Mouse (Mus musculus): ENCODE results near the gene Cdc42se2. TPM values are rescaled to one million over a fixed set of nuclear protein-coding genes. Genes with fewer than 3 reads are reported as not detected.

Cdc42se2 gene
- polyA plus RNA-seq (2016; fragmentation: Nextera tagmentation; extraction: Ambion mirVana), result 228 and 237 TPM in 2 replicates

DNA sequence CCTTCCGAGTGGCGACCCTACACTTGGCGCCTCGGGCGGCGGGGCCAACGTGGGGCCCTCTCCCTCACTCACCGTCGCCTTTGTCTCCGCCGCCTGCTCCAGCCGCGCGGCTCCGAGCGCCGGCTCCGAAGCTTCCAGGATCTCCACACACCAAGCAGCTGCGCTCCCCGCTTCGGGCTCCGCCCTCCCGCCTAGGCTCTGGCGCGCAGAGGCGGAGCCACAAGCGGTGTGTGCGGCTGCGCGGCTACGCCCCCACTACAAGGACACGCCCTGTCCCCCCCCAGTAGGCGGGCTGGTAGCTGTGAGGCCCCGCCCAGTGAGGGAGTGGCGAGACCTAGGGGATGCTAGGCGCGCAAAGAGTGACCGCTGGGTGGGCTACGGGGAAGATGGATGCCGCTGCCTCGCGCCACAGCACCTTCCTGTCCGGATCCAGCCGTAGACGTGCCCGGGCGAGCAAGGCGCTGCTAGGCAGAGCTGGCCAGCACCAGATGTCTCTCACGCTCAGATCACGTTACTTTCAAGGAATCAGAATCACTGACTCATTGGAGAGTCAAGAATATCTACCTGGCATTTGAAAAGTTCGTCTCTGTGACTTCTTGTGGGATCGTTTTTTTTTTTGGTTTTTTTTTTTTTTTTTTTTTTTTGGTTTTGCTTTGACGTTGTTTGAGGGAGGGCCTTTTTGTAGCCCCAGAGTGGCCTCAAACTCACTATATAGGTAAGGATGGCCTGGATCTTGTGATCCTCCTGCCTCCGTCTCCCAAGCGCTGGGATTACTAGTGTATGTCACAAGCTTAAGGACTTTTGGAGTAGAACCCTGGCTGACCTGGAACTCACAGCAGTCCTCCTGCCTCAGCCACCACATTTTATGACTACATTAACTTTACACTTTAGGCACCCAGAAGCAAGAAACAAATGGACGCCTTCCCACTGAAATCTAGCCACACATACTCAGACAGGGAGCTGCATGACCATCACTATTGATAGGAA is at the start of gene Cdc42se2:
Gene Cdc42se2, minus strand, starts transcription at position 188 of the 987 bp plus-strand sequence.
- Histone ChIP-seq H3K4me3 (replicated peaks) (peak within 1 kb of the TSS; percentile 91), H3K4me1 (peaks cover 32% of the 10 kb centered on the region), H3K9ac (peak within 1 kb of the TSS; percentile 97), H3K36me3 (replicated peaks) (no peaks in the 10 kb centered on the region), H3K9me3 (no peaks in the 10 kb centered on the region), H3K4me2 (peak within 1 kb of the TSS; percentile 59), H3K27ac (peak within 1 kb of the TSS; percentile 99), H3K27me3 (no peaks in the 10 kb centered on the region)
- peak; percentile 99 for ATAC-seq (ENCODE audit: low FRiP score)
- WGBS, result 3% methylated on average over 54 of the region's 56 CpGs

DNA sequence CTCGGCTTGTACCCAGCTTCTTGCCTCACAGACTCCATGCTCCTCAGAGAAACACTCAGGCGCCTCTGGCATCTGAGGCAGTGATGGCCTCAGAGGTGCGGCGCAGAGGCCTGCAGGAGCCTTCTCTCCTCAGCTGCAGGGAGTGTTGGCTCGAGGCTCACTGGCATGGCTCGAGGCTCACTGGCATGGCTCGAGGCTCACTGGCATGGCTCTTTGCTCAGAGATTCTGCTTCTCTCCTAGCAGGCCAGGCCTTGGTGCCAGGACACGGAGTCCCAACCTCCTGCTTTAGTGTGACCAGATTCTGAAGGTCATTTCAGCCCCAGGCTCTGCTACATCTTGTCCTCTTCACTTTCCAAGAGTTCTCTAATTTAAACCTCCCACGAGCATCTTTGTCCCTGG is 48.6 kb upstream of the Cdc42se2 start:
- H3K4me3 ChIP-seq (replicated peaks), result no peak overlapping the region
- no peaks in the 10 kb centered on the region for H3K4me1 ChIP-seq
- H3K9me3 ChIP-seq, result 0 out of 2 replicates have a peak, but pooled peaks cover 7% of the 10 kb centered on the region
- WGBS, result 85% methylated on average over 9 of the region's 9 CpGs
- no peak overlapping the region for H3K9ac ChIP-seq
- no peak for ATAC-seq (ENCODE audit: low FRiP score)
- H3K27me3 ChIP-seq, result no peaks in the 10 kb centered on the region
- no peak overlapping the region for H3K27ac ChIP-seq
- H3K4me2 ChIP-seq, result no peak overlapping the region
- no peaks in the 10 kb centered on the region for H3K36me3 ChIP-seq (replicated peaks)

DNA sequence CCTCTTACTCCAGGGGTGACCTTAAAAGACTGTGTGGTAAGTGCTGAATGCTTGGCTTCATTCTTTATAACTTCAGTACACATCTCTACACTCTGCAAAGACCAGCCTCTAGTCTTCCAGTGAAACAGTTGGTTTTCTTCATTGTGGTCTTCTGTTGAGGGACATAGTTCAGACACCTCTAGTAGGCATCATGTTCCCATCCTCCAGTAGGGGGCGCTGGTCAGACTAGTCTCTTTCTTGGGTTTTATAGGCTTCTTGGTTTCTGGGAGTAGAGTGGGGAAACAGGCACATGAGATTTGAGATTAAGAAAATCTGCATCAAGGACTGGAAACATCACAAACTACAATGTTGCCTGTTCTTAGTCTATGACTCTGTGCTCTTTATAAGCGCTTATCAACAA is 47.1 kb upstream of the Cdc42se2 start:
- Histone ChIP-seq H3K27me3 (no peaks in the 10 kb centered on the region), H3K9me3 (0 out of 2 replicates have a peak, but pooled peaks cover 5% of the 10 kb centered on the region), H3K4me3 (replicated peaks) (no peak overlapping the region), H3K4me2 (no peak overlapping the region), H3K27ac (no peak overlapping the region), H3K9ac (no peak overlapping the region), H3K4me1 (no peaks in the 10 kb centered on the region), H3K36me3 (replicated peaks) (no peaks in the 10 kb centered on the region)
- no peak for ATAC-seq (ENCODE audit: low FRiP score)
- 51% methylated on average over 2 of the region's 2 CpGs for WGBS

DNA sequence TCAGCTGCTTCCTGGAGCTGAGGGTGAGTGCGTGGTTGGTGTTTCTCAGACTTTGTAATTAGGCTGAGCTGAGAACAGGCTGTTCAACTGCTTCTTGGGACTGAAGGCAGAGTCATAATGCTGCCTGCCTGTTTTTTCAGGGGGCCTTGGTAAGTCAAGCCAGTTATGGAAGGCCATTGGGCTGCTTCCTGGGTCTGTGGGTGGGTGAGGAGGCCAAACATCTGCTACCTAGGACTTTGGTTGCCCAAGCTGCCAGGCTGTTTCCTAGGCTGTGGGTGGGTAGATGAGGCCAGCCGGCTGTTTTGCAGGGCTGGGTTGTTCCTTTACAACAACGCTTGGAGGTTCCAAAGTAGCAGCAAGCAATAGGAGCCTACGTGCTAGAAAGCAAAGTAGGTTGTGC is 46.4 kb upstream of the Cdc42se2 start:
- Histone ChIP-seq H3K9ac (no peak overlapping the region), H3K27ac (no peak overlapping the region), H3K4me2 (no peak overlapping the region), H3K27me3 (no peaks in the 10 kb centered on the region), H3K9me3 (0 out of 2 replicates have a peak, but pooled peaks cover 4% of the 10 kb centered on the region), H3K4me3 (replicated peaks) (no peak overlapping the region), H3K4me1 (no peaks in the 10 kb centered on the region), H3K36me3 (replicated peaks) (no peaks in the 10 kb centered on the region)
- 91% methylated on average over 4 of the region's 4 CpGs for WGBS
- ATAC-seq (ENCODE audit: low FRiP score), result no peak

DNA sequence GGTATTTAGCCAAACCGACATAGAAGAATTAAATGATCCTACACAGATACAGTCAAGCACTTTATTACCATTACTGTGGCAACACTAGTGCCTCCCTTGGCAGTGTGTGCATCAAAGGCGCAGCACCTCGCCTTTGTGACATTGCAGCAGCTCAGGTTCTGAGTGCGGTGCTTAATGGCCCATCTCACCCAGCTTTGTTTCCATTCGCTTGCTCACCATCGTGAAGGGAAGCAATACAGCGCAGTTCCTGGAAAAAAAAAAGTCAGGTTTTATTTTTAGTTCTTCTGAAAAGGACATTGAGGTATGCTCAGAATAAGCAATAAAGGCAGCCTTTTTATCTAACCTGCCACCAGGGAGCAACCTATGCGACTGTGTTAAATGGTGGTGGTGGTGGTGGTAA is 39.3 kb upstream of the Cdc42se2 start:
- Histone ChIP-seq H3K4me2 (no peak overlapping the region), H3K9ac (no peak overlapping the region), H3K27me3 (no peaks in the 10 kb centered on the region), H3K36me3 (replicated peaks) (no peaks in the 10 kb centered on the region), H3K27ac (no peak overlapping the region), H3K4me1 (no peaks in the 10 kb centered on the region), H3K4me3 (replicated peaks) (no peak overlapping the region), H3K9me3 (0 out of 2 replicates have a peak, but pooled peaks cover 4% of the 10 kb centered on the region)
- 90% methylated on average over 8 of the region's 8 CpGs for WGBS
- no peak for ATAC-seq (ENCODE audit: low FRiP score)

DNA sequence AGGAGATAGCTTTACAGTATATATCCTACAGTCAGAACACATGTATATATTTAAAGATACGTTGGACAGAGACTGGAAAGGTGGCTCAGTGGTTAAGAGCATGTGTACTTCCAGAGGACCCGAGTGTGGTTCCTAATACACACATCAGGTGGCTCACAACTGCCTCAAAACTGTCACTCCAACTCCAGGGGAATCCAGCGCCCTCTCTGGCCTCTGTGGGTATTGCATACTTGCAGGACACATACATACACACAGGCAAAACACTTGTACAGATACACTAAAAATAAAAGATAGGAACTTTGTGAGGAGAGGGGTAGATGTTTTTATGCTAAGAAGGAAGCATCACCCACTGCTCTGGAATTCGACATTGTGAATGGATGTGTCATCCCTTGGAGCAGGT is 38.3 kb upstream of the Cdc42se2 start:
- Histone ChIP-seq H3K4me1 (peaks cover 1% of the 10 kb centered on the region; the same call in 1 of the 2 replicates), H3K27me3 (no peaks in the 10 kb centered on the region), H3K4me2 (no peak overlapping the region), H3K9me3 (0 out of 2 replicates have a peak, but pooled peaks cover 4% of the 10 kb centered on the region), H3K9ac (no peak overlapping the region), H3K36me3 (replicated peaks) (no peaks in the 10 kb centered on the region), H3K4me3 (replicated peaks) (no peak overlapping the region), H3K27ac (no peak overlapping the region)
- 79% methylated on average over 4 of the region's 4 CpGs for WGBS
- no peak for ATAC-seq (ENCODE audit: low FRiP score)

DNA sequence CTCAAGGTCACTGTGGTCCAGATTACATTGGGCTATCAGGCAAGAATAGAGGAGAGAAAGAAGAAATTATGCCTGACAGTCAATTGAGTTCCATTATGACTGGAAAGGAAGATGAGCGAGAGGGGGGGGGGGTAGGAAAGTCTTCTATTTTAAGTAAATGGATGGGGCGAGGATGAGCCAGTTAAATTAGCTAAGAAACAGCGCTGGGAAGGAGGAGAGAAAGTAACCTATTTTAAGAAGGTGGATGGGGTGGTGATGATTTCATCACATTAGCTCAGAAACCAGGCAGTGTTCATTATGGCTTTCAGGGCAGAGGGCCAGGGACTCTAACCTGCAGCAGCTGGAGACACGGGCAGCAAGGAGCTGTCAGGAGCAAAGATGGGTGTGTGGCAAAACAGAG is 36.0 kb upstream of the Cdc42se2 start:
- no peaks in the 10 kb centered on the region for H3K36me3 ChIP-seq (replicated peaks)
- no peaks in the 10 kb centered on the region for H3K27me3 ChIP-seq
- H3K4me1 ChIP-seq, result peaks cover 12% of the 10 kb centered on the region
- 83% methylated on average over 4 of the region's 4 CpGs for WGBS
- no peak overlapping the region for H3K9ac ChIP-seq
- no peak overlapping the region for H3K4me2 ChIP-seq
- 0 out of 2 replicates have a peak, but pooled peaks cover 4% of the 10 kb centered on the region for H3K9me3 ChIP-seq
- no peak for ATAC-seq (ENCODE audit: low FRiP score)
- H3K27ac ChIP-seq, result no peak overlapping the region
- H3K4me3 ChIP-seq (replicated peaks), result no peak overlapping the region

DNA sequence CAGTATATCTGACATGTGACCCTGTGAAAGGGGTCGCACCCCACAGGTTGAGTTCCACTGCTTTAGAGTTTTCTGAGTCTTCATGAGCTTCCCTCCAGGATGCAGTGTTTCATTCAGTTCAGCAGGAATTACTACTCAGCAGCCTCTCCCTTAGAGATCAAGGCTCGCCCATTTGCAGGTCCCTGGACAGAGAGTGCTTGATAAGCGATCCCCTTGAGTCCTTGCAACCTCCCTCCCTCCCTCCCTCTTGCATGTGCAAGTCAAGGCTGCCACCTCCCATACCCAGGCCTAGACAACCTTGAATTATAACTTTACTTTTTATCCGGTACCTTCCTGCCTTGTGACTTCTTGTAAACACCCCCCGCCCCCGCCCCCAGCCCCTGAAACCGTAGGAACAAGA is 32.0 kb upstream of the Cdc42se2 start:
- Histone ChIP-seq H3K27ac (no peak overlapping the region), H3K27me3 (no peaks in the 10 kb centered on the region), H3K4me2 (no peak overlapping the region), H3K36me3 (replicated peaks) (no peaks in the 10 kb centered on the region), H3K4me3 (replicated peaks) (no peak overlapping the region), H3K9ac (no peak overlapping the region), H3K4me1 (peaks cover 18% of the 10 kb centered on the region), H3K9me3 (0 out of 2 replicates have a peak, but pooled peaks cover 4% of the 10 kb centered on the region)
- no peak for ATAC-seq (ENCODE audit: low FRiP score)
- WGBS, result 73% methylated on average over 7 of the region's 7 CpGs

DNA sequence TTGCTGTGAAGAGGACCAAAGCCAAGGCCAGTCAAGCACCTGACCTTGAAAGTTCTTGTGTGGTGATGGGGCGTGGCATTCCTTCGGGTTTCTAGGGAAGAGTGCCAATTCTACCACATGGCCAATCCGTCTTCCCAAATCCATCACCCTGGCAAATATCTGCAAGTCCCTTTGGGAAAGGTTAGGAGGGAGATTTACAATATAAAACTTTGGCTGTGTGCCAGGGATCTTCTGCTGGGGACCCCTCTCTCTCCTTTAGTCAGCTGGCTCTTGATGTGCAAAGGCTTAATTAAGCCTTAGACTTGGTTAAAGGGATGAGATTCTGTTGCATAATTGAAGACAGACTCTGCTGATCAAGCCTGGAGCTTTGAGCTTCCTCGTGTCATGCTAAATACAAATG is 30.0 kb upstream of the Cdc42se2 start:
- no peak overlapping the region for H3K4me3 ChIP-seq (replicated peaks)
- no peak overlapping the region for H3K4me2 ChIP-seq
- no peaks in the 10 kb centered on the region for H3K9me3 ChIP-seq
- peaks cover 31% of the 10 kb centered on the region for H3K4me1 ChIP-seq
- WGBS, result 79% methylated on average over 4 of the region's 4 CpGs
- H3K9ac ChIP-seq, result no peak overlapping the region
- no peak for ATAC-seq (ENCODE audit: low FRiP score)
- no peaks in the 10 kb centered on the region for H3K27me3 ChIP-seq
- H3K27ac ChIP-seq, result peak overlapping the region; percentile 42; the same call in 1 of the 2 replicates
- H3K36me3 ChIP-seq (replicated peaks), result no peaks in the 10 kb centered on the region

DNA sequence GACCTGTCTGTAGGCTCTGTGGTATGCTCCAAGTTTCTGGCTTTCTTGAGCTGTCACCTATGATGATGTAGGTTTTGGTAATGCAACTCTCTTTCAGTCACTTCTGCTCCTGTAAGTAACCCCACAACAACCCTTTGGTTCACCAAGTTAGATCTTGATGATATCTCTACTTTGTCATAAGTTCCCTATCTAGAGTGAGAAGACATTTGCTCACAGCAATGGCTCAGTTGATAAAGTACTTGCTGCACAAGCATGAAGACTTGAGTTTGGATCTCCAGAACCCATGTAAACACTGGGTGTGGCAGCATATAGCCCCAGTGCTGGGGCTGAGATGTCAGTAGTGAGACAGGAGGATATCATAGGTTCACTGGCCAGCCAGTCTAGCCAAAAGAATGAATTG is 28.2 kb upstream of the Cdc42se2 start:
- H3K4me2 ChIP-seq, result no peak overlapping the region
- no peak overlapping the region for H3K9ac ChIP-seq
- H3K36me3 ChIP-seq (replicated peaks), result no peaks in the 10 kb centered on the region
- H3K4me1 ChIP-seq, result peaks cover 41% of the 10 kb centered on the region
- H3K4me3 ChIP-seq (replicated peaks), result no peak overlapping the region
- H3K27me3 ChIP-seq, result no peaks in the 10 kb centered on the region
- no peak overlapping the region for H3K27ac ChIP-seq
- H3K9me3 ChIP-seq, result no peaks in the 10 kb centered on the region
- ATAC-seq (ENCODE audit: low FRiP score), result no peak

DNA sequence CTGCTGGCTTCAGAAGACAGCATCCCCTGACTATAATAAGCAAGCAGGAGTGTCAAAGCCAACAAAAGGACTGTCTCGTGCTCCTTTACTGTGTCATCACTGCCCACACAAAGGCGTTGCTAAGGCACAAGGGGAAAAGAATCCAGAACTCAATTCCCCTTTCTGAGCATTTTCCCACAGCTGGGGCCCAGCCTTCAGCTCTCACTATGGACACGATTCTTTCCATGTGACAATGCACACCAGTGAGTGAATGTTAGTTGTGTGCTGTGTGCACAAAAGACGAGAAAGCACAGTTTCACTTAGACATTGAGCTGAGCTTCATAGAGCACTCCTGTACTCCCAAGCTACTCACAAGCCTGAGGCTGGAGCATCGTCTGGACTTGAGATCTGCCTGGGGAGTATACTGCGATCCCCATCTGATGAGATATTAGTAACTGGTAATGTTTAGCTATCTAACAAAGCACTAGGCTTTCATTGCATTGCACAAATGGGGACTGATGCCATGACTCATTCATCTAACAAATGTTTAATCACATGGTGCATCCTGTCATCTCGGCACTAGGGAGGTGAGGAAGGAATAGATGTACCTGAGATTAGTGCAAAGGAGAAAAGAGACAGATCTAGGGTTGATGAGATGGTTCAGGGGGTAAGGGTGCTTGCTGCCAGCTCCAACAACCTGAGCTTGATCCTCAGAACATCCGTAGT is 25.5 kb upstream of the Cdc42se2 start:
- Histone ChIP-seq H3K27ac (peak overlapping the region; percentile 87), H3K4me2 (no peak overlapping the region), H3K4me1 (peaks cover 33% of the 10 kb centered on the region), H3K9ac (no peak overlapping the region), H3K36me3 (replicated peaks) (no peaks in the 10 kb centered on the region), H3K9me3 (no peaks in the 10 kb centered on the region), H3K27me3 (no peaks in the 10 kb centered on the region), H3K4me3 (replicated peaks) (no peak overlapping the region)
- ATAC-seq (ENCODE audit: low FRiP score), result peak; percentile 86
- 35% methylated on average over 8 of the region's 8 CpGs for WGBS

DNA sequence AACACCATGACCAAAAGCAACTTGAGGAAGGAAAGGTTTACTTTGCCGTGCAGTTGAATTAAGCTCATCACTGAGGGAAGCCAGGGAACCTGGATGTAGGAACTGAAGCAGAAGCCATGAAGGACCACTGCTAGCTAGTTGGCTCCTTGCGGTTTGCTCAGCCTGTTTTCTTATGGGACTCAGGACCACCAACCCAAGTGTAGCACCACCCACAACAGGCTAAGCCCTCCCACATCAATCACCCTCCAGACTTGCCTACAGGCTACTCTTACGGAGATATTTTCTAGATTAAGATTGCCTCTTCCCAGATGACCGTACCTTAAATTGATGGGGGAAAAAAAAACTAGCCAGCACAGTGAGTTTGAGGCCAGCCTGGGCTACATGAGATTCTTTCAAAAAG is 24.8 kb upstream of the Cdc42se2 start:
- Histone ChIP-seq H3K9ac (no peak overlapping the region), H3K4me2 (no peak overlapping the region), H3K27ac (peak overlapping the region; percentile 87), H3K36me3 (replicated peaks) (no peaks in the 10 kb centered on the region), H3K27me3 (no peaks in the 10 kb centered on the region), H3K9me3 (no peaks in the 10 kb centered on the region), H3K4me1 (peaks cover 30% of the 10 kb centered on the region), H3K4me3 (replicated peaks) (no peak overlapping the region)
- peak; percentile 53; the same call in 1 of the 2 replicates for ATAC-seq (ENCODE audit: low FRiP score)
- 50% methylated on average over 4 of the region's 4 CpGs for WGBS

Data from forebrain, embryonic 12.5 days (tissue).